Mouse (Mus musculus): ENCODE data around the gene Zfp141.

Zfp141 gene

DNA sequence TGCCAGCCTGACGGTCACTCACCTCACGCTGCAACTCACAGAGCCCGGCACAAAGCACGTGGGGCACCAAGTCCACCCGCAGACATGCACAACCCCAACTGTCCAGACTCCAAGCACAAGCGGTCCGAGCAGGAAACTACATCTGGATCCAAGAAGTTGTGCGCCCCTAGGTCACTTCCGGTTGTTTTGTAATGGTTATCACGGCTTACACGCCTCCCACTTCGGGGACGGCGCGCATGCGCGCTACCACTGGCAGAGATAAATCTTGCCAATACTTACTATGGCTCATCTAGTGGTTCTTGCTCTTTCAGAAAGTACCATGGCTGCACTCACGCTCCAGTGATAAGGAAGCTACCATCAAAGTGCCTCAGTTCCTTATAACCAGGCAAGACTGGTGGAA, at the start of gene Zfp141:
TSS of gene Zfp141 (minus strand) at position 153 of the 400 bp plus-strand sequence.
- peak; percentile 98 for DNase-seq (ENCODE audit: low read depth, low spot score)

DNA sequence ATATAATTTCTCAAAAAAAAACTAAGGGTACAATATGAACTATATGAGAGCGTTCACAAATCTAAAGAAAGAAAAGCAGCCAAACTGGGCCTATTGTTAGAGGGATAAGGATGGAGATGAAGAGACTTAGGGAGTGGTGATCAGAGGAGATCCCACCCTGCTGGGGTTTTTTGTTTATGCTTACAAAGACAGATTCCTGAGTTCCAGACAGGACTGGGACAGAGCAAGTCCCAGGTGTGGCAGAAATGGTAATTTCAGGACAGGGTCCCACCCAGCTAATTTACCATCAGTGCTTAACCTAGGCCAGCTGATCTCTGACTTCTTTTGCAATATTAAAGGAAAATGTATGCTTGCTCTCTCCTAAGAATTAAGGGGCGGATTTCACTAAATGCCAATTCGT, 46.2 kb upstream of the Zfp141 start:
- peak; percentile 92 for DNase-seq (ENCODE audit: low read depth, low spot score)

DNA sequence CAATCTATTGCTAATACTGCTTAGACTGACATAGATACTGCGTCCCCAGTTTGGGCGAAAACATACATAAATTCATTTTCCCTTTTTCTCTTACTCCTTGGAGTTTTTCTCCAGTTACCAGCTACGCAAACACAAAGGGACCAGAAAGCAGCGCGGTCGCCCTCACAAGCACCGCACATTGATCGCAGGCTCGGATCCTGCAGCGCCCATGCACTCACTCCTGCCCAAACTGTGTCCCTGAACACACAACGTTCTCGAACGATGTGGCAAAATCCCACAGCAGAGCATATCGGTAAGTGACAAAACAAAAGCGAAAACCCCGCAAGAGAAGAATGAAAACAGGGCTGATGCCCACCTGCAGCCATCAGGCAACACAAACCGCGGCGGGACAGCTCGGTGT, 354 bp downstream of the Zfp141 start:
- peak; percentile 62 for DNase-seq (ENCODE audit: low read depth, low spot score)

DNA sequence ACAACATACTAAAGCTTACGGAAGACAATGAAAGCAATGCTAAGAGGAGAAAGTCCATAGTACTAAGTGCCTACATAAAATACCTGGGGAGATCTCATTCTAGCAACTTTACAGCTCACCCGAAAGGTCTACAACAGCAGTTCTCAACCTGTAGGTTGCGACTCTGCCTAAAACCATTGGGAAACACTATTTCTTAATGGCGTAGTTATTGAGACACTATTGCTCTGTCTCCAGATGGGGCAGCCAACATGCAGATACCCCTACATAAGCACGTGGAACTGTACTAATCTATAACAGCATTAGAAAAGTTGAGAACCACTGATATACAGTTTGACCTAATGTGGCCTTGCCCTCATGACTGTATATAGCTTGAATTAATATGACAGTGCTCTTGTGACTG, 7.3 kb downstream of the Zfp141 start:
- DNase-seq (ENCODE audit: low read depth, low spot score): no peak

DNA sequence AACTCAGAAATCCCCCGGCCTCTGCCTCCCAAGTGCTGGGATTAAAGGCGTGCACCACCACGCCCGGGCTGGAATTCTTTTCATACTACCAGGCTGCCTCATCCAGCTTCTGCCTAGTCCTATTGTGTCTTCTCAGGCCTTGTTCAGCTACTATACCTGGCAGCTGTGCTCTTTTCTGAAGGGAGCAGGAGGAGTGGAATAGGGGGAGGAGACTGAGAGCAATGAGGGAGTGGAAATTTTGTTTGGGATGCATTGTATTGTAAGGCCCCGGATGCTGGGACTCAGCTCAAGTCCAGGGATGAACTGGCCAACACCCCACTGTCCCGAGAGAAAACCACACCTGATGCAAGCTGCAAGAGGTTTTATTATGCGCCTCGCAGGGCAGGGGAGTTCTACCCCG, 8.2 kb downstream of the Zfp141 start:
- DNase-seq (ENCODE audit: low read depth, low spot score): peak; percentile 99

DNA sequence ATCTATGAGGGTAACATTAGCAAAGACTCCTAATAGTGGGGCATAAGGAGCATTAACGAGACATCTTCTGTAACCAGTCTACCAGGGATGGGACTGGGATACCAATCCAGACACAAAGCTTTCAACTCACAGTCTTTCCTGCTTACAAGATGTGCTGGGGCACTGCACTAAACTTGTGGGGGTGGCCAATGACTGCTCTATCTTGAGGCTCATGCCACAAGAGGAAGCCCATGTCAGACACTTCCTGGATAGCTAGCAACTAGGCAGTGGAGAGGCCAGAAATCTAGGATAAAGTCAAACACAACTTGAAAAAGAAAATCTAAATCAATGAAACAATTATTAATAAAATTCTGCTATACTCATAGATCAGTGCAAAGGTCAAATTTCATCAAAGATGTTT, 9.3 kb downstream of the Zfp141 start:
- DNase-seq (ENCODE audit: low read depth, low spot score): no peak

DNA sequence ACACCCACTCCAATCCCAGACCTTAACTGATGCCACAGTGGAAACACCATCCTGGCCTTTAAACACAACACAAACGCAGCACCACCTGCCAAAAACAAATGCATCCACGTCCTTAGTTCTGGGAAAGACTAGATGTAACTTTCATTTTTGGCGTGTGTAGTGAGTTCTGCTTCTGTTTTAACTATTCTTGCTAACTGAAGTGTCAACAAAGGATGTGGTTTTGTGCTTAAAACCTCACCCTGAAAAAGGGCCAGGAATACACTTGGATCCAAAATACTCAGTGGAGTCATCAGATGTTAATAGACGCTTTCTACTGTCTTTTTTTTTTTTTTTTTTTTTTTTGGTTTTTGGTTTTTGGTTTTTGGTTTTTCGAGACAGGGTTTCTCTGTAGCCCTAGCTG, 14.7 kb downstream of the Zfp141 start:
- DNase-seq (ENCODE audit: low read depth, low spot score): no peak

DNA sequence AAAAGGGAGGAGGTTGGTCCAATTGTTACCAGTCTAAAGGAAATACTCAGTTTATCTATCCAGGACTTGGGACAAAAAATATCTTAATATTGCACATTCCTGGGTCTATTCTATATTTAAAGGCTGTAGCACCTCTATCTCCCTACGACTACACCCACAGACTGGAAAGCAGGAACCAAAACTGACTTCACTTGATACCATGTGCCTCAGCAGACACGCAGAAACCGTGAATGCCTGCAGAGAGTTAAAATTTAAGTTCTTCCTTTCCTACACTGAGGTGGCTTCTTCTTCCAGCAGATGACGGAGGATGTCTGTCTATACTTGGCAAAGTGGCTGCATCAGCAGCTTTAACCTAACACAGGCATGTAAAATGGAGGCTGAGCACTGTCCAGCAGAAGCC, 15.2 kb downstream of the Zfp141 start:
- DNase-seq (ENCODE audit: low read depth, low spot score): no peak

DNA sequence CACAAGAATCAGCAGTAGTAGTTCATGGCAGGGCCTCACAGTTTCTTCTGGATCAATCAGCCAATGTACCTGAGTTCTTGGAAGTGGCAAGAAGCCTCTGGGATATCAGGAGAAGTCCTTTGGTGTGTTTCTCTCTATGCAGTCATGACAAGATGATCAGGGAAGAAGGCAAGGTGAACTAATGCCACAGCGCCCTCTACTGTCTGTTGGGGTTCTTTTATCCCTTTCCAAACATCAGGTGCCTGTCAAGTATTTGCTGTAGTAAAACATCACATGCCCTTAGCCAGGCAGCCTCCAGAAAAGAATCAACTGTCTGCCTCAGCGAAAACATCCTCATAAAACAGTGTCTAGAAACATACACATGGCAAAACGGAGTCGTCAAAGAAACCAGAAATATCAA, 50.9 kb downstream of the Zfp141 start:
- peak; percentile 79 for DNase-seq (ENCODE audit: low read depth, low spot score)

DNA sequence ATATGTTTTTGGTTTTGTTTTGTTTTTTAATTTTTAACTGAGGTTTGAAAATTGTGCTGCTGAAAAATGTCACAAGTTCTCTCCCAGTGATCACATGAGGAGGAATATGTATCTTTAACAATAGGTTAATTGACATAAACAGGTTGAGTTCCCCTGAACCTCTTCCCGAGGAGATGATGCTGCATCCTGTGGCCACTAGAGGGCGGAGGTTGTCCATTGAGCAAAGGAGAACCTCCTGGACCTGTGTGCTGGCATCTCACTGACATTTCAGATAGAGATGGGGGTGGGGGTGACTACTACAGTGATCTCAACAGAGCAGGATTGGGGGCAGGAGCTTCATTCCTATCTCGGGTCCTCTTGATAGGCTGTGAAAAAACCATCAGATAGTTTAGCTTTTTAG, 54.9 kb downstream of the Zfp141 start:
- DNase-seq (ENCODE audit: low read depth, low spot score): peak; percentile 74

DNA sequence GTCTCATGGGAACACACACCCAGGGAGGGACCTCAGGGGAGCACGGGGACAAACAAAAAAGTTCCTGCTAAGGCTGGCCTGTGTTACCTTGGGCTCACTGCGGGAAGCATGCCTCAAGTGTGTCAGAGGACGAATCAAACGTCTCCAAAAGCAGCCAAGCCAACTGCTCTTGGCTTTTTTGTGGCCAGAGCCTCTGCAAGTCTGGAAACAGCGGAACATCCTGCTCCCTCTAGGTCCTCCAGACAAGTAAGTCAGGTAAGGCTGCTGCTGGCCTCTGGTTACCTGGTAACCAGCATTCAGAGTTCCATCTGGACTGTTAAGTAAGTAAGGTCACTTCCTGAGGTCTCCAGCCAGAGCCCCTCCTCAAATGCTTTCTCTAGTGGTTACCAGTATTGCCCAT, 57.7 kb downstream of the Zfp141 start, which contains the start of gene 4933421I07Rik:
TSS of gene 4933421I07Rik (minus strand) at position 271 of the 400 bp plus-strand sequence.
- DNase-seq (ENCODE audit: low read depth, low spot score): peak; percentile 16

DNA sequence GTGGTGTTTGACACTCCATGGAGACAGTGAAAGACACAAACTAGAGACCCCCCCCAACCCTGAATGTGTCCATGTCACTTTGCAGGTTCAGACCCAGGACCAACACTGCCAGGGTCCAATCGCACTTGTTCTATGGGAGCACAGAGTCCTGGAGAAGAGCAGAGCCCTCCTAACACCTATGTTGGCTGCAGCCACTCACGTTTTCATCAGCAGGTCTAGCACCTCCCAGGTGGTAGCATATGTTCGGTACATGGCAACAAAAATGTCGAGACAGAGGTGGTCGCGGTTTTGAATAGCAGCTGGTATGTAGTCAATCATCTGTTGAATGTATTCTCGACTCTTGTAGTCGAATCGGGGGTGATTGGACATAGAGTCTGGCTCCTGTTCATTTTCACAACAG, 58.2 kb downstream of the Zfp141 start:
- no peak for DNase-seq (ENCODE audit: low read depth, low spot score)
